Mouse (Mus musculus) G1E (cell line): Measurements from ENCODE around the gene Zfyve28.

Experiments
- CTCF ChIP-seq: IDR thresholded peaks from 2 replicates; pipeline ENCODE4 v1.5.1; 2012; ENCODE audit warnings: low read depth, low read length, inconsistent platforms, mixed read lengths
- GATA1 ChIP-seq: IDR thresholded peaks from 2 replicates; pipeline ENCODE4 v1.6.1; 2012; ENCODE audit warnings: borderline replicate concordance, low read length, inconsistent platforms, mixed read lengths
- POLR2AphosphoS5 ChIP-seq: IDR thresholded peaks from 2 replicates; pipeline ENCODE4 v1.6.1; 2012; ENCODE audit warnings: low read depth, low read length, inconsistent platforms; ENCODE audit not compliant: insufficient replicate concordance
- TAL1 ChIP-seq: conservative IDR thresholded peaks from 2 replicates; pipeline ENCODE4 v1.6.1; 2012; ENCODE audit warnings: low read depth, low read length, inconsistent platforms, mixed read lengths

DNA sequence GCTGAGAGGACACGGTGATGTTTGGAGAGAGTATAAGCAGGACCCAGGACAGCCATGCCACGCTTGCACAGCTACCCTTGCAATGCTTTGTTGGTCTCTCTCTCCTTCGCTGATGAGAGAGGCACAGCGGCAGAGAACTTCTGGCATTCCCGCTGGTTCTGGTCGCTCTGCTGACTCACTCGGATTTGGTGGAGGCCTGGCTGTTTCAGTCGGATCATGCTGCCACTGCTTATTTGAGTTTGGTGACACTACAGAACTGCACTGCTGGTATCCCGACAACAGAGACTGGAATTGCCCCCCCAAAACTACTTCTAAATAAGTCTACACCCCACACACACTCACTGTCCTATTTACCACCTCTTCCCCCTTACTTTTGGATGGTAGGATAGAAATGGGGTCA, 9.0 kb downstream of the Zfyve28 start:
- TF ChIP-seq CTCF: no peak
- TF ChIP-seq GATA1: no peak
- no peak for TF ChIP-seq POLR2AphosphoS5
- no peak for TF ChIP-seq TAL1
